Mouse (Mus musculus) midbrain, embryonic 11.5 days (tissue): ENCODE data around the gene Rims3. TPM values are rescaled to one million over a fixed set of nuclear protein-coding genes. Genes with fewer than 3 reads are reported as not detected.

Source experiments
- ATAC-seq: fragments of 200-750 bp; cut with Nextera tagmentation; 2 replicates; pipeline ENCODE4 v1.8.0; 2017; ENCODE audit warnings: moderate TSS enrichment, moderate library complexity; ENCODE audit not compliant: low FRiP score
- DNase-seq: peaks from one replicate; pipeline ENCODE4 v3.0.0; 2015; ENCODE audit warnings: low spot score; ENCODE audit errors: missing footprints
- H3K27ac ChIP-seq: fragments of 300-500 bp; sonication (generic); 2 replicates; pipeline ENCODE4 v1.5.1; 2014; ENCODE audit warnings: low read depth, low read length
- H3K27me3 ChIP-seq: fragments of 300-500 bp; sonication (generic); 2 replicates; pipeline ENCODE4 v1.6.1; 2014; ENCODE audit warnings: mild to moderate bottlenecking, low read length, moderate library complexity, mixed read lengths; ENCODE audit not compliant: control insufficient read depth, insufficient read depth
- H3K36me3 ChIP-seq: fragments of 300-500 bp; sonication (generic); 2 replicates; pipeline ENCODE4 v1.6.1; 2014; ENCODE audit warnings: mild to moderate bottlenecking, low read length, moderate library complexity, mixed read lengths; ENCODE audit not compliant: control insufficient read depth, insufficient read depth
- H3K4me1 ChIP-seq: fragments of 300-500 bp; sonication (generic); 2 replicates; pipeline ENCODE4 v1.6.1; 2014; ENCODE audit warnings: low read length; ENCODE audit not compliant: control insufficient read depth, insufficient read depth
- H3K4me2 ChIP-seq: fragments of 300-500 bp; sonication (generic); 2 replicates; pipeline ENCODE4 v1.6.1; 2014; ENCODE audit warnings: mild to moderate bottlenecking, moderate library complexity
- H3K4me3 ChIP-seq: fragments of 300-500 bp; sonication (generic); 2 replicates; pipeline ENCODE4 v1.5.1; 2014; ENCODE audit warnings: low read depth, low read length
- H3K9ac ChIP-seq: fragments of 300-500 bp; sonication (generic); 2 replicates; pipeline ENCODE4 v1.6.1; 2014; ENCODE audit warnings: low read length
- H3K9me3 ChIP-seq: fragments of 300-500 bp; sonication (generic); 2 replicates; pipeline ENCODE4 v1.6.1; 2016; ENCODE audit warnings: low read length; ENCODE audit not compliant: control insufficient read depth
- WGBS: fragments of 180-500 bp; shearing (Covaris S2); extraction: QIAGEN DNeasy Blood & Tissue Kit; methylation state at CpG from one replicate; pipeline ENCODE4 v1.1.7; 2014; 5-methylcytosine and 5-hydroxymethylcytosine counted together
- polyA plus RNA-seq: library from polyadenylated mRNA; unstranded; fragments of >200 nt; fragmentation: Nextera tagmentation; extraction: Ambion mirVana; gene quantifications from 2 replicates; pipeline ENCODE4 v1.2.1, GENCODE M21; 2014

Rims3 gene
- polyA plus RNA-seq, 1 experiment from 2014 or later, result 3.4 TPM

DNA sequence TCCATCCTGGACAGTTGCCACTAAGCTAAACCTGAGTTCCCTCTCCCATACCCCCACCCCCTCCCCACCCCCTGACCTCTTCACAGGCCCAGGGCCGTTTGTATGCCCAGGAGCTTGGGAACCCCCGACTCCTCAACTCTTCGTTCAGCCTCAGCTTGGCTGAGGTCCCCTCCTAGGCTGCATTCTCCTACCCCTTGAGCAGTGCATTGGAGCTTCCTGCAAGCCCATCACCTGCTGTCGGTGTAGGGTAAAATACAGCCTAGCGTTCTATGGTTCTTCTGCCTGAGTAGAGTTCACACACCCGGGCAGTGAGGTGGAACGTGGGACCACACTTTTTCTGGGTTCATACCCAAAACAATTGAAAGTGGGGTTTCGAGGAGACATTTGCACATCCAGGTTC is 58.8 kb downstream of the Rims3 start:
- Histone ChIP-seq H3K36me3 (no peaks in the 10 kb centered on the region), H3K4me1 (no peaks in the 10 kb centered on the region), H3K27ac (no peak overlapping the region), H3K4me2 (no peak overlapping the region), H3K27me3 (no peaks in the 10 kb centered on the region), H3K9me3 (no peaks in the 10 kb centered on the region), H3K4me3 (no peak overlapping the region), H3K9ac (no peak overlapping the region)
- ATAC-seq (no peak), DNase-seq (no peak)
- whole genome bisulfite sequencing, result 68% methylated on average over 8 of the region's 8 CpGs

DNA sequence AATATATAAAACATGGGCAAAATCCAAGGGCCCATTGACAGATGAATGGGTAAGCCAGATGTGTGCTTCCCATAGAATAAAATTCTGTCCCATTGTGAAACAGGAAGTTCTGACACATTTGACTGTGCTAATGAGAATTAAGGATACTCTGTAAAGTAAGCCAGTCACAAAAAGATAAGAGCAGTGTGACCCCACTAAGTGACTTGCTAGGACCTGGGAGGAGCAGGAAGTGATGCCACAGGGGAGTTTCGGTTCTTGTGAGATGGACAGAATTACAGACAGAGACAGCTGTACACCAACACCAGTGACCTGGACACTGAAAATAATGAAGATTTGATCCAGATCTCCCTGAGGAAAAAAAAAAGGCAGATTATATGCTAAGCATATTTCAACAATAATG is 59.2 kb downstream of the Rims3 start:
- ATAC-seq (no peak), DNase-seq (no peak)
- 76% methylated on average over 1 of the region's 1 CpGs for WGBS
- no peak overlapping the region for H3K9ac ChIP-seq
- H3K4me1 ChIP-seq, result no peaks in the 10 kb centered on the region
- no peak overlapping the region for H3K4me2 ChIP-seq
- H3K36me3 ChIP-seq, result no peaks in the 10 kb centered on the region
- H3K4me3 ChIP-seq, result no peak overlapping the region
- no peaks in the 10 kb centered on the region for H3K9me3 ChIP-seq
- H3K27ac ChIP-seq, result no peak overlapping the region
- no peaks in the 10 kb centered on the region for H3K27me3 ChIP-seq

- no peak overlapping the region for H3K4me2 ChIP-seq
- no peak overlapping the region for H3K27ac ChIP-seq
- H3K9ac ChIP-seq, result no peak overlapping the region
- H3K36me3 ChIP-seq, result no peaks in the 10 kb centered on the region
- no peak for ATAC-seq
- DNase-seq, result no peak
- H3K4me3 ChIP-seq, result no peak overlapping the region
- H3K4me1 ChIP-seq, result no peaks in the 10 kb centered on the region
- H3K9me3 ChIP-seq, result no peaks in the 10 kb centered on the region
- WGBS, result 86% methylated on average over 4 of the region's 4 CpGs
- H3K27me3 ChIP-seq, result no peaks in the 10 kb centered on the region
Measured at GRCm38 (mm10) chr4:120914501-120914900, 59.9 kb downstream of the Rims3 start.

GRCm38 (mm10) chr4:120921461-120921860 is 66.8 kb downstream of the Rims3 start:
- Histone ChIP-seq H3K4me3 (no peak overlapping the region), H3K36me3 (peaks cover 14% of the 10 kb centered on the region), H3K9ac (no peak overlapping the region), H3K27me3 (no peaks in the 10 kb centered on the region), H3K27ac (no peak overlapping the region), H3K9me3 (no peaks in the 10 kb centered on the region; the same call in 1 of the 2 replicates), H3K4me1 (peaks cover 2% of the 10 kb centered on the region; the same call in 1 of the 2 replicates), H3K4me2 (no peak overlapping the region)
- 97% methylated on average over 8 of the region's 8 CpGs for WGBS
- DNase-seq (no peak), ATAC-seq (no peak)

- peaks cover 14% of the 10 kb centered on the region for H3K36me3 ChIP-seq
- peak within 1 kb of the TSS; percentile 80 for H3K27ac ChIP-seq
- no peaks in the 10 kb centered on the region; the same call in 1 of the 2 replicates for H3K9me3 ChIP-seq
- H3K27me3 ChIP-seq, result no peaks in the 10 kb centered on the region
- peak within 1 kb of the TSS; percentile 43 for H3K4me3 ChIP-seq
- WGBS, result under 1% methylated on average over 33 of the region's 33 CpGs
- H3K4me1 ChIP-seq, result peaks cover 2% of the 10 kb centered on the region; the same call in 1 of the 2 replicates
- H3K9ac ChIP-seq, result peak within 1 kb of the TSS; percentile 64
- ATAC-seq (peak; percentile 99), DNase-seq (peak; percentile 98)
- H3K4me2 ChIP-seq, result peak within 1 kb of the TSS; percentile 46
Measured at GRCm38 (mm10) chr4:120924554-120925299, 70.1 kb downstream of the Rims3 start, which contains the start of gene Exo5. TSS of gene Exo5 (minus strand) at chr4:120925017.

- ATAC-seq (peak; percentile 49; the same call in 1 of the 2 replicates), DNase-seq (peak; percentile 89)
- Histone ChIP-seq H3K27me3 (no peaks in the 10 kb centered on the region), H3K4me2 (peak overlapping the region; percentile 46), H3K36me3 (peaks cover 13% of the 10 kb centered on the region), H3K4me3 (peak overlapping the region; percentile 43), H3K4me1 (peaks cover 2% of the 10 kb centered on the region; the same call in 1 of the 2 replicates), H3K27ac (peak overlapping the region; percentile 80), H3K9me3 (no peaks in the 10 kb centered on the region; the same call in 1 of the 2 replicates), H3K9ac (peak overlapping the region; percentile 64)
- 20% methylated on average over 3 of the region's 3 CpGs for WGBS
Measured at GRCm38 (mm10) chr4:120925386-120925785, 70.8 kb downstream of the Rims3 start.

DNA sequence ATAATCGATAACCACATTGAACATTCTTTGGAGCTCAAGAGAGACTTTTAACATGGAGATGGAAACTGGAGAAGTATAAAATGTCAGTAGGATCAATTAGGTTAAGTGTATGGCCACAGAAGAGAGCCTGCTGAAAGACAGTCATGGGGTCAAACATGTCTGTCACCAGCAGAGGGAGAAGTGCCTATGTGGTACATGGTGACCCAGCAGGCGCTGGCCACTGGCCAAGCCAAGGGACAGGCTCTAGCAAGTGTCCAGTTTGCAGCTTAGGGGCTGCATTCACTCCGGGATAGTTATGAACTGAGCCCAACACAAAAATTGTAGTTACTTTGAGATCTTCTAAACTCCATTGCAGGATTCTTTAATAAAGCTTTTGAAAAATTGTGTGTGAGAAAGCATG is 74.1 kb downstream of the Rims3 start:
- Histone ChIP-seq H3K4me2 (no peak overlapping the region), H3K9me3 (no peaks in the 10 kb centered on the region), H3K4me1 (peaks cover 2% of the 10 kb centered on the region; the same call in 1 of the 2 replicates), H3K9ac (no peak overlapping the region), H3K4me3 (no peak overlapping the region), H3K36me3 (no peaks in the 10 kb centered on the region), H3K27me3 (no peaks in the 10 kb centered on the region), H3K27ac (no peak overlapping the region)
- 77% methylated on average over 3 of the region's 3 CpGs for WGBS
- ATAC-seq, result no peak
- DNase-seq, result no peak

GRCm38 (mm10) chr4:120930736-120931135 is 76.1 kb downstream of the Rims3 start:
- no peak for DNase-seq
- Histone ChIP-seq H3K9me3 (no peaks in the 10 kb centered on the region), H3K4me3 (no peak overlapping the region), H3K4me2 (no peak overlapping the region), H3K9ac (no peak overlapping the region), H3K27ac (no peak overlapping the region), H3K27me3 (no peaks in the 10 kb centered on the region), H3K4me1 (no peaks in the 10 kb centered on the region), H3K36me3 (no peaks in the 10 kb centered on the region)
- WGBS, result 94% methylated on average over 18 of the region's 18 CpGs
- ATAC-seq, result no peak

DNA sequence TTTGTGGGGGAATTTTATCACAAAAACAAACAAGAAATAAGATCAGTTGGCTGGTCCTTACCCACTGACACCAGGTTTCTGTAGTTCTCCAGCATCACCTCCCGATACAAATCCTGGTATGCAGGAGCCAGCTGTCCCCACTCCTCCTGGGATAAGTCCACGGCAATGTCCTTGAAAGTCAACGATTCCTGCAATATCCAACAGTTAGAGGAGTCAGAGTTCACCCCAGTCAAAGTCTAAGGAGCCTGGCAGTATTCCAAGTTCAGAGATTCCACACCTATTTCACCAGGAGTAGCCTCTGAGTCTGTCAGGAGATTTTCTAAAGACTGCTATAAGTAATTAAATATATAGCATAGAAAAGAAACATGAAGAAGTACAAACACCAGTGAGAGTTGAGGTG is 80.4 kb downstream of the Rims3 start:
- Histone ChIP-seq H3K27me3 (no peaks in the 10 kb centered on the region), H3K4me2 (no peak overlapping the region), H3K36me3 (no peaks in the 10 kb centered on the region), H3K9ac (no peak overlapping the region), H3K4me3 (no peak overlapping the region), H3K4me1 (no peaks in the 10 kb centered on the region), H3K27ac (no peak overlapping the region), H3K9me3 (no peaks in the 10 kb centered on the region)
- 91% methylated on average over 3 of the region's 3 CpGs for WGBS
- ATAC-seq, result no peak
- no peak for DNase-seq
